Mouse (Mus musculus) cortical plate, adult 2 months (tissue): ENCODE measurements around the gene Def8.
"Not testable (repeated sequence)": the region's sequence is repeated elsewhere in the genome, so short reads cannot be mapped to it uniquely, and the experiment has no call there.

Experiments used
- CTCF ChIP-seq: fragments of 200-500 bp; IDR thresholded peaks from 2 replicates; pipeline ENCODE4 v1.5.1; 2011; ENCODE audit warnings: mild to moderate bottlenecking, control low read depth, low read length; ENCODE audit not compliant: insufficient read depth; ENCODE audit errors: extremely low read depth
- POLR2A ChIP-seq: fragments of 200-500 bp; IDR thresholded peaks from 2 replicates; pipeline ENCODE4 v1.6.1; 2011; ENCODE audit warnings: mild to moderate bottlenecking, low read length, control low read depth; ENCODE audit not compliant: insufficient read depth; ENCODE audit errors: extremely low read depth

DNA sequence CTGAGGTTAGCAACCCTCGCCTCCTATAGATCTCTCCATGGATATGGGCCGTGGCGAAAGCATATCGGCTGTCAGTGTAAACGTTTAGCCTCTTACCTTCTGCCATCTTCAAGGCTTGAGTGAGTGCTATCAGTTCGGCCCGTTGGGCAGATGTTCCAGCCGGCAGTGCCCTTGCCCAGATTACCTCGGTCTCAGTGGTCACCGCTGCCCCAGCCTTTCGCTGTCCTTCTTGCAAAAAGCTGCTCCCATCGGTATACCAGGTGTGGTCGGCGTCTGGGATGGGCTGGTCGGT lies 6.3 kb downstream of the Def8 start:
- not testable (repeated sequence) for TF ChIP-seq POLR2A, CTCF
